Mouse (Mus musculus): ENCODE data around the gene Gm3839.
"Not testable (repeated sequence)": the region's sequence is repeated elsewhere in the genome, so short reads cannot be mapped to it uniquely, and the experiment has no call there.

Gm3839 gene

DNA sequence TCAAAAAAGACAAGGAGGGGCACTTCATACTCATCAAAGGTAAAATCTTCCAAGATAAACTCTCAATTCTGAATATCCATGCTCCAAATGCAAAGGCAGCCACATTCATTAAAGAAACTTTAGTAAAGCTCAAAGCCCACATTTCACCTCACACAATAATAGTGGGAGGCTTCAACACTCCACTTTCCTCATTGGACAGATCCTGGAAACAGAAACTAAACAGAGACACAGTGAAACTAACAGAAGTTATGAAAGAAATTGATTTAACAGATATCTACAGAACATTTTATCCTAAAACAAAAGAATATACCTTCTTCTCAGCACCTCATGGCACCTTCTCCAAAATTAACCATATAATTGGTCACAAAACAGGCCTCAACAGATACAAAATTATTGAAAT, at the start of gene Gm3839:
TSS of gene Gm3839 (minus strand) at position 101 of the 400 bp plus-strand sequence.
- not testable (repeated sequence) for DNase-seq (ENCODE audit: low read depth, low spot score)

DNA sequence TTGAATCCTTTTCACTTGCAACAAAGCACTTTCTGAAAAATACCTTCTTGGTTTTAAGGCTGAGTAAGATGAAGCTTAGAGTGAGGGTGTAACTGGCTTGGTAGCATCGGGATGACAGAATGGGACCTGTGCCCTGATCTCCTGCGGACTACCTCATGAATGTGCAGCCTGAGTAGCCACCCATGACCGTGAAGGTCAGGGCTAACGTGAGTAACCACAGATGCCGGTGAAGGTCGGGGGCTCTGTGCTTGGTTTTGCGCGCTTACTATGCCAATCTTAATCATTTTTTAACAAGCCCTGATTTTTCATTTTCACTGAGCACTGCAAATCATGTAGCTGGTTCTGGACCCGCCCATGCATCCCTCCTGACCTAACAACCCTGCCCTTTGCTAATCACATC, 49.1 kb upstream of the Gm3839 start:
- no peak for DNase-seq (ENCODE audit: low read depth, low spot score)

DNA sequence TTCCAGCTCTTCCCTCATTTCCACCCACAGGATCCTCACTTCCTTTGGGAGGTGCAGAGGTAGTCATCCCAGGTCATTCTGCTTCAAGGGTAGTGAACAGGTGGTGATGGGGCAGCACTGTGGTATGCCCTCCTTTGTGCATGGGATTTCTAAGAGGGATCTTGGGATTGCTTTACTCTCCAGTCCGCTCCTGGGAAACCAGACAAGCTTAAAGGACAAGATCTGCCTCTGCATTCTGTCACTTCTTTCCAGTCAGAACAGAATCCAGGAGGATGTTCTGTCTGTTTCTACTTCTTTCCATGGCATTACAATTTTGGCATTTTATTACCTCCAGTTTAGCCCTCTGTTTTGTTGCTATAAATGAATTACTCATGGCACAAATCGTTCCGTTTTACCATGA, 21.3 kb upstream of the Gm3839 start:
- peak; percentile 14 for DNase-seq (ENCODE audit: low read depth, low spot score)

DNA sequence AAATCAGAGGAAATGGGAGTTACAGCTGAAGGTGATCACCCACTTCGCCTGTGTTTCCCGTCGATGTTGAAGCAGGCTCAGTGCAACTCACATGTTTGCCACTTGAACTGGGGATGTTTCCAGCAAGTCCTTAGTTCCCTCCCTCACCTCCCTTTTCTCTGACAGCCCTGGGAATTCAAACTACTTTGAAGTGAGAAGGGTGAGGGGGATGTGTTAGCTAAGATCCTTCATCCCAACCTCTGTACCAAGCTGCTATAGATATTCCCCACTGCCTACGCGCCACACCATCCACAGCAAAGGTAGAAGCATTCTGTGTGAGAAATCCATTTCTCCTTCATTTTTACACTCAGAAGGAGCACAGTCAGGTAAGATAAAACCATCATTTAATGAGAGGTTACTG, 18.7 kb upstream of the Gm3839 start:
- peak; percentile 67 for DNase-seq (ENCODE audit: low read depth, low spot score)

DNA sequence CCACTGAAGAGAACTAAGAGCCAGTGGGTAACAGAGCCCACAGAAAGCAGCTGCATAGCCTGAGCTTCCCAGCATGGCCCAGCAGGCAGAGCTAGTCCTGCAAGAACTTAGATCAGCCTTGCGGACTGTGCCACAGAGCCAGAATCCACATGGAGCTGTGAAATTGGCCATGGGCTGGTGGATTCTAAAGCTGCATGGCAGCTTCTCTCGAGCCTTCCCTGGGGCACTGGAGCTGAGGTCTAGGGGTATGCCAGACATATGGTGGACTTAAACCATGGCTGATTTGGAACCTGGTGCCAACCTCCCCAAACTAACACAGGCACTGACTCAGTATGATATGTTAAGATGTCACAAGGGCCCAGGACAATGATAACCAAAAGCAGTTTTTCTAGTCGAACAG, 10.4 kb downstream of the Gm3839 start:
- DNase-seq (ENCODE audit: low read depth, low spot score): no peak

DNA sequence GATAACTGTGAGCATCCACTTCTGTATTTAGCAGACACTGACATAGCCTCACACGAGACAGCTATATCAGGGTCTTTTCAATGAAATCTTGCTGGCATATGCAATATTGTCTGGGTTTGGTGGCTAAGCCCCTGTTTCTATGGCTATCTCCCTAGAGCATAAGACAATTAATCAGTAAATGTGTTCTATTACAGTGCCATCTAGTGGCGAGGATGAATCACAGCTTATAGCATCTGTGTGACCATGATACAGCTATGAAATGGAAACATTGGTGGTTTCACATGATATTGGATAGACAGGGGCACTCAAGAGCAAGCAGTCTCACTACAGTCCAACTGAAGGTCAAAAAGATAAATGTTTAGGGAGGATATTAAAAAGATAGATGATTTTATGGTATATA, 26.5 kb downstream of the Gm3839 start:
- peak; percentile 2 for DNase-seq (ENCODE audit: low read depth, low spot score)

DNA sequence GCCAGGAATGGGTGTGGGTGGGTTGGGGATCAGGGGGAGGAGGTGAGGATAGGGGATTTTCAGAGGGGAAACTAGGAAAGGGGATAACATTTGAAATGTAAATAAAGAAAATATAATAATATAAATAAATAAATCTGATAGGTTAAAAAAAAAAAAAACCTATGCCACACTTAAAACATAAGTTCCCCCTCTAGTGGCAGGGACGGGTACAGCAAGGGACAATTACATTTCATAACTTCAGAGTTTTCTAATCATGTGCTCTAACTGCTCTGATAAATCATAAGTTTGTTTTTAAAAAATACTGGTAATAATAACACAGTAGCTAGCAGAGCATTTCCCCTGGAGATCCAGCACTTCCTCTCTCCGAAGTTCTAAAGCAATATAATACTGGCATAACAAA, 49.4 kb downstream of the Gm3839 start:
- DNase-seq (ENCODE audit: low read depth, low spot score): peak; percentile 48

DNA sequence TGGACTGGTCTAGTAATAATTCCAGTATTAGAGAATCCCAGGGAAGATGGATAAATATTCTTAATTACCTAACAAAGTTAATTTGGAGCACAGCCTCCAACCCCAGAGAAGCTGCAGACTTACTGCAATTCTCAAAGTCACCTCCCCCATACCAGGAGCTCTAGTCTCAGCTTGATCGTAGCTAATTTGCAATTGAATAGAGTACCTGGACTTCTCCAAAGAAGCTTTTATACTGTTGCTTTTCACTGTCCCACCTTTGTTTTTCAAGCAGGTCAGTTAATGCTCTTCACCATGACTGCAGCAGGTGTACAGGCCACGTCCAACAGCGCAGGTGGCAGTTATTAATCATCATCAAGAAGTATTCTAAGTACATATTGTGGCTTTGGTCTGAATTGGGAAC, 68.6 kb downstream of the Gm3839 start:
- DNase-seq (ENCODE audit: low read depth, low spot score): not testable (repeated sequence)

DNA sequence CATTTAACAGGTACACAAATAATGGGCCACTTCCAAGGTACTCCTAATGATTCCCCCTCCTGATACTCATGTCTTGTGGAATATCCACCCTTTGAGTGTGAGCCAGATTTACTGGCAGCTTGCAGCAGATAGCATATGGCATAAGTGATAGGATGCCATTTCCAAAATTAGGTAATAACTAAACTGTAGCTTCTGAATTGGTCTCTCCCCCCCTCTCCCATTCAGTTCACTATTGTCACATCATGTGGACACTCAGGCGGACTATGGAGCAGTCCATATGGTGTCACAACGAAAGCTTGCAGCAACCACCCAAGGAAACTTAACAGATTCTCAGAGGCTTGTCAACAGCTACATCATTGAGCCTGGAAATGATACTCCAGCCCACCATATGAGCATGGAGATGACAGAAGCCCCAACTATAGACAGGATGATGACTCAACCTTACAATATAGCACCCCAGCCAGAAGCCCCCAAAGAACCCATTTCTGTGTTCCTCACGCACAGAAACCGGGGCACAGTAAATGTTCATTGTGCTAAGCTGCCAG, 99.3 kb downstream of the Gm3839 start:
- DNase-seq (ENCODE audit: low read depth, low spot score): peak; percentile 33

DNA sequence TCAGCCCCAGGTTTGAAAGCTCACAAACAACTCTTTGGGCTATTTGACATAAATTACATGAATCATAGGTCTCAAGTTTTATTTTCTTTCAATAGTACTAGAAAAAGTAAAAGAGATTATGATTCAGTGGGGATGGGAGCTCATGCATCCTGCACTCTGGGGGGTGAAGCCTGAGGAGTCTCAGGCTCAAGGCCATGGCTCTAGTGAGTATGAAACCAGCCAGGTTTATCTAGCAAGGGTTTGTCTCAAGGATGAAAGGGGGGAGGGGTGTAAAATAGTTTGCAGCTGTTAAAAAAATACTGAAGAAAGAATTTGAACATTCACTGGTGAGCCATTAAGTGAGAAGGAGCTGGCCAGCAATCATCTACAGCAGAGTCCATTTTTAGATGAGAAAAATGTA, 108.5 kb downstream of the Gm3839 start:
- DNase-seq (ENCODE audit: low read depth, low spot score): no peak

DNA sequence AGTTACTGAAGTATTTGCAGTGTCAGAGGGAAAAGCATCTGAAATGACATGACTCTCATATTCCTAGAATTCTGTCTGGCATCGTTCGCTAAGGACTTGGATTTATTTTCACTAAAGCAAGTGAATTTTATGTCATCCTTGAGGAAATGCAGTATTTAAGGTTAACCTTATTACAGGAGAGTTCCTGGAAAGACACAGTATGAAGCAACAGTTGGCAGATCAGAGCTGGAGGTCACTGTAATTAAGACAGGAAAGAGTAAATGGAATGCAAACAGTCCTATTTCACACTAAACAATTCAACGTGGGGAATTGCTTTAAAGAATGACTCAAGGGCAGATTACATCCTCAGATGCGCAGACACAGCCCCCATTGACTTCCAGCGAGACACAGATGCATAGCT, 112.0 kb downstream of the Gm3839 start:
- DNase-seq (ENCODE audit: low read depth, low spot score): peak; percentile 12

DNA sequence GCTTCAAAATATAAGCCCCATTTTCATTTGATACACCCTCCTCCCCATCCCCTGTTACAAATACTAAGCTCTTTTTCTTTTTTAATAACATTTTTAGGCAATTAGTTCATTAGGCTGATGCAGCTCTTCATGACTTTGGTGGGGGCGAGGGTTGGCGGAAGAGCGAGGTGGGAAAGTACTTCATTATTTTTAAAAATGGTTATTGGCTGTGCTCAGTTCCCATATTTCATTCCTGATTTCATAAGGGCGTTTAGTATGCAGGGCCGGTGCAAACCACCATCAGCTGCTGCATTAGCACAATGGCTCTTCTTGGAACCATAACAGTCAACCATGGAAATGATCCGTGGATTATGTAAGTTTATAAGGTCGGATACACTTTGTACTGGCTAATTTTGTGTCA, 124.4 kb downstream of the Gm3839 start:
- DNase-seq (ENCODE audit: low read depth, low spot score): peak; percentile 7
